Mouse (Mus musculus) left cerebral cortex, postnatal 4 days (tissue): ENCODE data around the gene Igf2bp3. TPM values are rescaled to one million over a fixed set of nuclear protein-coding genes. Genes with fewer than 3 reads are reported as not detected.

Experiments
- DNase-seq: peaks from one replicate; pipeline ENCODE4 v3.0.0-alpha.2; 2022
- intact Hi-C: fragments of 180-260 bp; cut with DNase I; formaldehyde crosslinking; loops from one replicate; pipeline ENCODE4 v1.15.1; 2025
- total RNA-seq, 2 experiments: library from RNA; stranded (reverse); gene quantifications; 2 replicates each; pipeline ENCODE4 v1.2.3; 2021

The Igf2bp3 gene
- total RNA-seq, 2 experiments from 2014 or later: 5.0 to 6.5 TPM

- intact Hi-C loops: loop anchor here (10.0 kb wide), 1 partner anchor 368 kb away; no protein-coding TSS in a partner anchor
- DNase-seq: no peak
Measured at GRCm38 (mm10) chr6:49036275-49037267, 178.2 kb downstream of the Igf2bp3 start, which contains the start of gene Gpnmb. Gene Gpnmb (plus strand): TSS chr6:49036546.

Other genes with a start within 250 kb of the Igf2bp3 start
- not detected for gene Doxl2, start 240.0 kb downstream of the Igf2bp3 start, total RNA-seq
- gene Svs1, start 228.1 kb downstream of the Igf2bp3 start, total RNA-seq: not detected
- under 1 TPM; 0.40 to 0.87 TPM for gene Gpnmb, start 178.4 kb downstream of the Igf2bp3 start, total RNA-seq
- 10 to 100 TPM; 36.3 to 36.6 TPM for gene Malsu1, start 141.2 kb downstream of the Igf2bp3 start, total RNA-seq
- 10 to 100 TPM; 91.9 to 94.1 TPM for gene Tra2a, start 49.1 kb upstream of the Igf2bp3 start, total RNA-seq
- gene Ccdc126, start 104.3 kb upstream of the Igf2bp3 start, total RNA-seq: 1 to 10 TPM; 4.8 to 5.2 TPM
- 1 to 10 TPM; 2.4 to 2.9 TPM for gene Fam221a, start 152.8 kb upstream of the Igf2bp3 start, total RNA-seq
- 1 to 10 TPM in 1 of 2 experiments, under 1 TPM in 1; 0.95 to 1.1 TPM for gene Stk31, start 180.6 kb upstream of the Igf2bp3 start, total RNA-seq